Mouse (Mus musculus) brain, embryonic 14.5 days (tissue): ENCODE measurements around the gene Apof.
"Not testable (repeated sequence)": the region's sequence is repeated elsewhere in the genome, so short reads cannot be mapped to it uniquely, and the experiment has no call there.

ENCODE experiments used
- CTCF ChIP-seq: fragments of 200-500 bp; IDR thresholded peaks from 2 replicates; pipeline ENCODE4 v1.5.1; 2012; ENCODE audit warnings: inconsistent platforms, mild to moderate bottlenecking, moderate library complexity, borderline replicate concordance; ENCODE audit not compliant: insufficient read depth, insufficient read length; ENCODE audit errors: extremely low read depth
- POLR2A ChIP-seq: fragments of 200-500 bp; IDR thresholded peaks from 2 replicates; pipeline ENCODE4 v1.6.1; 2012; ENCODE audit warnings: mild to moderate bottlenecking, inconsistent platforms, borderline replicate concordance; ENCODE audit not compliant: poor library complexity, insufficient read depth, insufficient read length, severe bottlenecking; ENCODE audit errors: extremely low read depth

DNA sequence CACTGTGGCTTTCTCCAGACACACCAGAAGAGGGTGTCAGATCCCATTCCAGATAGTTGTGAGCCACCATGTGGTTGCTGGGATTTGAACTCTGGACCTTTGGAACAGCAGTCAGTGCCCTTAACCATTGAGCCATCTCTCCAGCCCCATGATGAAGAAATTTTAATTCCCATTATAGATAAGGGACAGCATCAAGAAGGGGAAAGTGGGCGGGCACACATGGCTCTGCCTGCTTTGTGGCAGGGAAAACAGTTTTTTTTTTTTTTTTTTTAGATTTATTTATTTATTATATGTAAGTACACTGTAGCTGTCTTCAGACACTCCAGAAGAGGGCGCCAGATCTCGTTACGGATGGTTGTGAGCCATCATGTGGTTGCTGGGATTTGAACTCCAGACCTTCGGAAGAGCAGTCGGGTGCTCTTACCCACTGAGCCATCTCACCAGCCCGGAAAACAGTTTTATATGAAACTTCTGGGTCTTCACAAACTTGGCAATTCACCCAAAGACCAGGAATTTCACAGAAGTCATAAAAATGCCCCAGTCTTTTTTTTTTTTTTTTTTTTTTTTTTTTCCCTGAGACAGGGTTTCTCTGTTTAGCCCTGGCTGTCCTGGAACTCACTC, 4.5 kb downstream of the Apof start:
- TF ChIP-seq CTCF, POLR2A: not testable (repeated sequence)
